Mouse (Mus musculus) frontal cortex, adult (tissue): Measurements from ENCODE around the gene Snapc5.
"Not testable (repeated sequence)": the region's sequence is repeated elsewhere in the genome, so short reads cannot be mapped to it uniquely, and the experiment has no call there.

ENCODE experiments used
- ATAC-seq: cut with Nextera tagmentation; 2 replicates; pipeline ENCODE4 v1.9.2; 2017; ENCODE audit warnings: mild to moderate bottlenecking, moderate library complexity, mixed read lengths; ENCODE audit not compliant: low TSS enrichment

The Snapc5 gene

GRCm38 (mm10) chr9:64198763-64199418 lies 19.8 kb downstream of the Snapc5 start:
- ATAC-seq: not testable (repeated sequence)

GRCm38 (mm10) chr9:64199897-64200296 lies 20.8 kb downstream of the Snapc5 start:
- ATAC-seq: no peak

- ATAC-seq: no peak
These were observed 23.3 kb downstream of the Snapc5 start for GRCm38 (mm10) chr9:64202331-64202730.

GRCm38 (mm10) chr9:64202866-64203265 lies 23.8 kb downstream of the Snapc5 start:
- no peak for ATAC-seq

- peak; percentile 47; the same call in 1 of the 2 replicates for ATAC-seq
These were observed 28.5 kb downstream of the Snapc5 start for GRCm38 (mm10) chr9:64207509-64208084.

- ATAC-seq: no peak
These were observed 35.4 kb downstream of the Snapc5 start for GRCm38 (mm10) chr9:64214452-64214851.

- ATAC-seq: no peak
These were observed 37.0 kb downstream of the Snapc5 start for GRCm38 (mm10) chr9:64216090-64216489.

GRCm38 (mm10) chr9:64216641-64217040 lies 37.6 kb downstream of the Snapc5 start:
- ATAC-seq: no peak

GRCm38 (mm10) chr9:64217887-64218286 lies 38.8 kb downstream of the Snapc5 start:
- ATAC-seq: no peak

GRCm38 (mm10) chr9:64219305-64219704 lies 40.2 kb downstream of the Snapc5 start:
- ATAC-seq: no peak

GRCm38 (mm10) chr9:64219772-64220420 lies 40.8 kb downstream of the Snapc5 start:
- ATAC-seq: no peak

- no peak for ATAC-seq
These were observed 41.5 kb downstream of the Snapc5 start for GRCm38 (mm10) chr9:64220603-64221002.

- ATAC-seq: peak; percentile 64
These were observed 42.4 kb downstream of the Snapc5 start for GRCm38 (mm10) chr9:64221480-64221879.

- 0 out of 2 replicates have a peak, but pooled peaks have one; percentile 15 for ATAC-seq
These were observed 43.0 kb downstream of the Snapc5 start for GRCm38 (mm10) chr9:64222098-64222497.

- no peak for ATAC-seq
These were observed 46.7 kb downstream of the Snapc5 start for GRCm38 (mm10) chr9:64225805-64226204.

- ATAC-seq: no peak
These were observed 48.7 kb downstream of the Snapc5 start for GRCm38 (mm10) chr9:64227736-64228135.

- ATAC-seq: peak; percentile 55
These were observed 49.9 kb downstream of the Snapc5 start for GRCm38 (mm10) chr9:64228972-64229371.

GRCm38 (mm10) chr9:64231171-64231570 lies 52.1 kb downstream of the Snapc5 start:
- ATAC-seq: 0 out of 2 replicates have a peak, but pooled peaks have one; percentile 22

- peak; percentile 62 for ATAC-seq
These were observed 52.6 kb downstream of the Snapc5 start for GRCm38 (mm10) chr9:64231674-64232073.

- 0 out of 2 replicates have a peak, but pooled peaks have one; percentile 18 for ATAC-seq
These were observed 53.3 kb downstream of the Snapc5 start for GRCm38 (mm10) chr9:64232257-64232957.
